Mouse (Mus musculus) lung, embryonic 16.5 days (tissue): ENCODE results near the gene Foxp1. TPM values are rescaled to one million over a fixed set of nuclear protein-coding genes. Genes with fewer than 3 reads are reported as not detected.

ENCODE experiments used
- ATAC-seq: fragments of 200-750 bp; cut with Nextera tagmentation; 2 replicates; pipeline ENCODE4 v1.8.0; 2017; ENCODE audit warnings: low read depth, mild to moderate bottlenecking, moderate library complexity
- H3K27ac ChIP-seq: fragments of 300-500 bp; sonication (generic); 2 replicates; pipeline ENCODE4 v1.5.1; 2014; ENCODE audit warnings: mild to moderate bottlenecking, control low read depth, low read length
- H3K27me3 ChIP-seq: fragments of 300-500 bp; sonication (generic); 2 replicates; pipeline ENCODE4 v1.6.1; 2014; ENCODE audit warnings: low read depth, low read length, mixed read lengths; ENCODE audit not compliant: control insufficient read depth, insufficient read depth
- H3K36me3 ChIP-seq: fragments of 300-500 bp; sonication (generic); 2 replicates; pipeline ENCODE4 v1.6.1; 2014; ENCODE audit warnings: low read length; ENCODE audit not compliant: control insufficient read depth, insufficient read depth
- H3K4me1 ChIP-seq: fragments of 300-500 bp; sonication (generic); replicated peaks from 2 replicates; pipeline ENCODE4 v1.6.1; 2014; ENCODE audit warnings: low read length, mixed read lengths; ENCODE audit not compliant: control insufficient read depth, insufficient read depth
- H3K4me2 ChIP-seq: fragments of 300-500 bp; sonication (generic); 2 replicates; pipeline ENCODE4 v1.6.1; 2014; ENCODE audit warnings: low read depth, low read length, control low read depth
- H3K4me3 ChIP-seq: fragments of 300-500 bp; sonication (generic); 2 replicates; pipeline ENCODE4 v1.5.1; 2014; ENCODE audit warnings: mild to moderate bottlenecking, low read length, control low read depth
- H3K9ac ChIP-seq: fragments of 300-500 bp; sonication (generic); 2 replicates; pipeline ENCODE4 v1.6.1; 2014; ENCODE audit warnings: low read length, control low read depth
- H3K9me3 ChIP-seq: fragments of 300-500 bp; sonication (generic); 2 replicates; pipeline ENCODE4 v1.6.1; 2016; ENCODE audit warnings: low read length; ENCODE audit not compliant: control insufficient read depth
- WGBS: fragments of 180-500 bp; shearing (Covaris S2); extraction: QIAGEN DNeasy Blood & Tissue Kit; methylation state at CpG from one replicate; pipeline ENCODE4 v1.1.7; 2014; 5-methylcytosine and 5-hydroxymethylcytosine counted together
- polyA plus RNA-seq: library from polyadenylated mRNA; unstranded; fragments of >200 nt; fragmentation: Nextera tagmentation; extraction: Ambion mirVana; gene quantifications from 2 replicates; pipeline ENCODE4 v1.2.1, GENCODE M21; 2015

Gene Foxp1
- polyA plus RNA-seq, 1 experiment from 2014 or later, result 116 TPM

DNA sequence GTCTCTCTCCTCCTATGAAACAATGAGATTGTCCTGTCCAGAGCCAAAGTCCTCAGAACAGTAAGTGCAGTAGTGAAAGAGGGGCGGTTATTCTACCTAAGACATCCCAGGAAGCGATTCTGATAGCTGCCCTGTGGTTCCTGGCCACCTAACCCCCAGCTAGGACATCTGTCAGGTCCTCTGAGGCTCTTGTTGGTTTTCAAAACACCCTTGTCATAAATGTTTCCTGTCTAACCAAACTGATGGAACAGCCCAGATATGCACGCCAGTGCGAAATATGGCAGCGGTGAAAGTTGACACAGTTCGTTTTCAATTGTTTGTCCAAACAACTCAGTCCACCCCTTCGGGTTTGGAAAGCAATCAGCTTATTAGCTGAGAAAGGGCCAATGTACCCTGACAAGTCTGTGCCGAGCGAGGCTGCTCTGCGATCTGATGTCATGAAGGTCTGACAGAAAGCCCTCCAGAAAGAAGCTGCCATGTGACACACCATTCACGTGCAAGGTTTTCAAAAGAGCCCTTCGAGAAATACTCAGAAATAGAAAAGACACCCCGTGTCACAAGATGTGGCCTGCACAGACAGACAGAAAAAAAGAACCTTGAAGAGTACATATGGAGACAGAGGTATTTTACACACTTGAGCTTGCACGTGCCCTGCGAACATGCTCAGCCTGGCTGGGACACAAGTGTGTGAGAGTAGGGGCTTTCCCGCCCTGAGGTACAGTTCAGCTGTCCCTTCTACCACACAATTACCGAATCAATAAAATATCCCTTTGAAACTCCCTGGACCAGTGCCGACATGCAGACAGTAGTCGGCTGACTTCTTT is 147.9 kb downstream of the Foxp1 start:
- Histone ChIP-seq H3K9me3 (no peaks in the 10 kb centered on the region), H3K9ac (no peak overlapping the region), H3K4me1 (peaks cover 47% of the 10 kb centered on the region), H3K27me3 (no peaks in the 10 kb centered on the region), H3K4me3 (no peak overlapping the region), H3K4me2 (peak overlapping the region; percentile 21; the same call in 1 of the 2 replicates), H3K36me3 (no peaks in the 10 kb centered on the region), H3K27ac (peak overlapping the region; percentile 48)
- ATAC-seq, result peak; percentile 45; the same call in 1 of the 2 replicates
- WGBS, result 29% methylated on average over 19 of the region's 19 CpGs

DNA sequence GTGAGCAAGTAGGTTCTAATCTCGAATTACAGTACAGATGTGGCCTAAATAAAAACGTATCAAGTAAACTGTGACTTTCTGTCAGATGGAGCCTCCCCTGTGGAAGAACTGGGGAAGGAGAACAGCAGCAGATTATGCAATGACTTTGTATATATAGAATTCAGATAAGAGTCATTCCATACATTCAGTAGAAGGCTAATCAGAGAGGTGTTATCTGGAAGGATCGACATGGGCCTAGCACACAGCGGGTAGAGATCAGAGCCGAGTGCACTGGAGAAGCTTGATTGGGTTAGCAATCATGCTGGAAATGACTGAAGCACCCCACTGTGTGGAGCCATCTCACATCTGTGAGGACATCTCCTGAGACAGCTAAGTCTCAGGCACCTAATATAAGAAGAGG is 150.1 kb downstream of the Foxp1 start:
- peaks cover 38% of the 10 kb centered on the region for H3K4me1 ChIP-seq
- H3K9me3 ChIP-seq, result no peaks in the 10 kb centered on the region
- no peaks in the 10 kb centered on the region for H3K27me3 ChIP-seq
- H3K36me3 ChIP-seq, result no peaks in the 10 kb centered on the region
- H3K4me2 ChIP-seq, result no peak overlapping the region
- no peak overlapping the region for H3K4me3 ChIP-seq
- 45% methylated on average over 5 of the region's 5 CpGs for WGBS
- no peak overlapping the region; the same call in 1 of the 2 replicates for H3K27ac ChIP-seq
- H3K9ac ChIP-seq, result no peak overlapping the region
- peak; percentile 75 for ATAC-seq

DNA sequence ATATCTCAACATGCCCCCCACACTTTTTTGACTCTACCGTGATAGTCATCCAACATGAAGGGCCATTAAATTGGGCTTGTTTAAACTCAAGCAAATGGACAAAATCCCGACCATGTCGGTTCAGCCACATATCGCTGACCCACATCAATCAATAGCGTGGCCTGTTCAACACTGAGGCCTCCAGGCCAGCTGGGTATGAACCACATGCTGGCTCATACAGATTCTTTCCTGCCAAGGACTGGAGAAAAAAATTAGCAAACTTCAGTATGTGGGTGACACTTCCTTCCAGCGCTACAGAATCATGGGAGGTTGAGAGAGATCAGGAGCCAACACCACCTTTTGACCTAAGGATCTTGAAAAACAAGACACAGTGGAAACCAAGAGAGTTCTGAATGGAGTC is 150.5 kb downstream of the Foxp1 start:
- 37% methylated on average over 6 of the region's 6 CpGs for WGBS
- ATAC-seq, result peak; percentile 73
- no peak overlapping the region for H3K4me2 ChIP-seq
- H3K9me3 ChIP-seq, result no peaks in the 10 kb centered on the region
- H3K36me3 ChIP-seq, result no peaks in the 10 kb centered on the region
- H3K27me3 ChIP-seq, result no peaks in the 10 kb centered on the region
- H3K9ac ChIP-seq, result no peak overlapping the region
- no peak overlapping the region for H3K4me3 ChIP-seq
- no peak overlapping the region; the same call in 1 of the 2 replicates for H3K27ac ChIP-seq
- peaks cover 34% of the 10 kb centered on the region for H3K4me1 ChIP-seq

DNA sequence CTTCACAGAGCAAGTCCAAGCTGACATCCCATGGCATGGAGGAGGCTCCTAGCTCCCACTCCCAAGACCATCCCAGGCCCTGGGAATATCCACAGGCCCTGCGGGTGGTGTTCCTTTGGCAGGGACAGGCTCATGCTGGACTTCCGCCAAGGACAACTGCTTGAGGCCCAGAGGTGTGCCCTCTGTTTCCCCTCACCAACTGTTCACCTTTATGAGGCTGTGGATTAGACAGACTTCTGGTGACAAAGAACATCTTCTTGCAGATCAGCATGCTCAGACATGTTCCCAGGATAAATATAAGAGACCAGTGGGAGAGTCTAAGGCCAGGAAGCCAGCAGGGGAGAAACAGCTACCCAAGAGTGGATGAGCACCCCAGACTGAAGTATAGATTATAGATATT is 152.6 kb downstream of the Foxp1 start:
- H3K9ac ChIP-seq, result no peak overlapping the region
- no peak overlapping the region for H3K27ac ChIP-seq
- ATAC-seq, result no peak
- 68% methylated on average over 2 of the region's 2 CpGs for WGBS
- H3K27me3 ChIP-seq, result no peaks in the 10 kb centered on the region
- no peak overlapping the region for H3K4me3 ChIP-seq
- H3K4me1 ChIP-seq, result peaks cover 22% of the 10 kb centered on the region
- H3K4me2 ChIP-seq, result no peak overlapping the region
- H3K36me3 ChIP-seq, result no peaks in the 10 kb centered on the region
- no peaks in the 10 kb centered on the region for H3K9me3 ChIP-seq

DNA sequence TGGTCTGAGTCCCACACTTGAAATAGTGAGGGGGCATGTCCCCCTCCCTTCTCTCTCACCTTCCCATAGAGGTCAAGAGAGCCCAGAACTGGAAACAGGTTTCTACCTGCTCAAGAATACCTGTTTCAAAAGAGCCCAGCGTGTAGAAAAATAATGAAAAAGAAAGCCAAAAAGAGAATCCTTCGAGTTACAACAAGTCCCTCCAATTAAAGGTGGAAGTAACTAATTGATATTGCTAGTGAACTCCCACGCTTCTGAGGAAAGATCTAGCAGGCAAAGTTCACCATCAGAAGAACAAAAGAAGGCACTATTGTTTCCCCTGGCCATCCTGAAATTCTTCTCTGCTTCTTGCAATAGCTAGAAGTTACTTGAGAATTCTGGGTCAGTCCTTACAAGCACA is 153.4 kb downstream of the Foxp1 start:
- no peaks in the 10 kb centered on the region for H3K9me3 ChIP-seq
- H3K4me3 ChIP-seq, result no peak overlapping the region
- no peak overlapping the region for H3K27ac ChIP-seq
- no peak overlapping the region for H3K9ac ChIP-seq
- ATAC-seq, result no peak
- H3K27me3 ChIP-seq, result no peaks in the 10 kb centered on the region
- H3K36me3 ChIP-seq, result no peaks in the 10 kb centered on the region
- WGBS, result 73% methylated on average over 3 of the region's 3 CpGs
- H3K4me2 ChIP-seq, result no peak overlapping the region
- peaks cover 15% of the 10 kb centered on the region for H3K4me1 ChIP-seq

DNA sequence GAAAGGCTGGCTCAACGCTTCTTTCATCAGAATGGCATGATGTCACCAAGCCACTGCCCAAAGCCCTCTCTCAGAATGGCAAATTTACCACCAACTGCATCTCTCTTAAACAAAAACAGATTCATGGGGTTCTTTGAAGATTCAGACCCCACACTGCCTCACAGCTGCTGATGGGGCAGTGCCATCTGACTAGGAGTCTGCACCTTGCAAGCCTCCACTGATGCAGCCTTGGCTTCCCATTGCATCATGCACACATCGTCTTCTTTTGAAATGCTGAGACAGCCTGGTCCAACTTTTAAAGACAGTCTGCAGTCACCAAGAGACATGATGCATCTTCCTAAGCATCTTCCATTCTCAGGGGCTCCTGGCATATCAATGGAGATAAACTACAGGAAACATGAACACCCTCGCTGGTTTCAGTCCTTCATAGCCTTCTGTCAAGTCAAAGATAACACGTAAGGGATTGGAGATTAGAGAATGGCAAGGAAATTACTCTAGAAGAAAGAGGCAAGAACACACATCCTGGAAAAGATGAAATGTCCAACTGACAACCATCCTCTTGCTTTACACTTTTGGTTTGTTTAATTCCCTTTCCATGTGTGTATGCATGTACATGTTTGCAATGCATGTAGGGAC is 154.3 kb downstream of the Foxp1 start:
- no peak overlapping the region for H3K27ac ChIP-seq
- peaks cover 10% of the 10 kb centered on the region; the same call in 1 of the 2 replicates for H3K4me1 ChIP-seq
- H3K36me3 ChIP-seq, result no peaks in the 10 kb centered on the region
- H3K4me3 ChIP-seq, result no peak overlapping the region
- no peaks in the 10 kb centered on the region for H3K27me3 ChIP-seq
- no peak overlapping the region for H3K4me2 ChIP-seq
- no peak overlapping the region for H3K9ac ChIP-seq
- no peaks in the 10 kb centered on the region for H3K9me3 ChIP-seq
- no peak for ATAC-seq
- 70% methylated on average over 4 of the region's 4 CpGs for WGBS

DNA sequence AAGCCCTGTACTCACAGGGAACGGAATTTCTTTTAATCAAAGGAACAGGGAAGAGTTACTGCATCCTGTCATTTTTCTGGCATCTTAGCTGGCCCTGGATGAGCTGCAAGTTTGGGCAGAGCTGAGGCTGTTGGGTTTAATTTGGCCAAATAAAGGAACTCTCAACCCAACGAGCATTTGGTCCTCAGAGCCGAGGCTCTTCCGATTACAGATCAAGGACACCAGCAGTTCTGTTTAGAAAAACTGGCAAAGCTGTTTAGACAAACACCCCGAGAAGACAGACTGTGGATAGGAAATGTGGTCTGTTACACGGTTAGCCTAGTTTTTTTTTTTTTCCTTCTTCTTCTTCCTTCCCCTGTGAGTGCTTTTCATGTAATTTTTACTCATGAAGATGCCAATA is 158.0 kb downstream of the Foxp1 start:
- H3K4me3 ChIP-seq, result no peak overlapping the region
- H3K9me3 ChIP-seq, result no peaks in the 10 kb centered on the region
- no peaks in the 10 kb centered on the region for H3K36me3 ChIP-seq
- H3K27ac ChIP-seq, result no peak overlapping the region; the same call in 1 of the 2 replicates
- no peaks in the 10 kb centered on the region for H3K27me3 ChIP-seq
- H3K9ac ChIP-seq, result no peak overlapping the region
- 31% methylated on average over 6 of the region's 6 CpGs for WGBS
- H3K4me1 ChIP-seq, result peaks cover 6% of the 10 kb centered on the region; the same call in 1 of the 2 replicates
- ATAC-seq, result peak; percentile 51; the same call in 1 of the 2 replicates
- no peak overlapping the region for H3K4me2 ChIP-seq

DNA sequence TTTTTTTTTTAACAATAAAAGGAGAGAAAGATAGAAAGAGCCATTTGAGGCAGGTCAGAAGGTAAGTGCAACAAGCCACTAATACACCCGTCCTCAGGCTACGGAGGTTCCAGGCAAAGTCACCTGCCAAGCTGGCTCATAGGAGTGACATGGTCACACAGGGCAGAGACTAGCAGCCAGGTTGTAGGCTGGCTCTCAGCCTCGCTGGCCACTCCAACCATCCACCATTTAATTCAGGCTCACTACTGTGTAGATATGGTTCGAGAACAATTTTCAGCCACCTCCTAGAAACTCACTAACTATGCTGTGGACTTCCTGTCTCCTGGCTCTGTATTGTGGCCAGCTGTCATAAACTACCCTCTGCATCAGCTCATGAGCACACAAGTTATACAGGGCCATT is 161.9 kb downstream of the Foxp1 start:
- Histone ChIP-seq H3K4me1 (peaks cover 7% of the 10 kb centered on the region; the same call in 1 of the 2 replicates), H3K4me2 (no peak overlapping the region), H3K36me3 (no peaks in the 10 kb centered on the region), H3K27me3 (no peaks in the 10 kb centered on the region), H3K27ac (peak overlapping the region; percentile 68), H3K9me3 (no peaks in the 10 kb centered on the region), H3K9ac (no peak overlapping the region), H3K4me3 (no peak overlapping the region)
- ATAC-seq, result no peak
- 77% methylated on average over 4 of the region's 4 CpGs for WGBS

DNA sequence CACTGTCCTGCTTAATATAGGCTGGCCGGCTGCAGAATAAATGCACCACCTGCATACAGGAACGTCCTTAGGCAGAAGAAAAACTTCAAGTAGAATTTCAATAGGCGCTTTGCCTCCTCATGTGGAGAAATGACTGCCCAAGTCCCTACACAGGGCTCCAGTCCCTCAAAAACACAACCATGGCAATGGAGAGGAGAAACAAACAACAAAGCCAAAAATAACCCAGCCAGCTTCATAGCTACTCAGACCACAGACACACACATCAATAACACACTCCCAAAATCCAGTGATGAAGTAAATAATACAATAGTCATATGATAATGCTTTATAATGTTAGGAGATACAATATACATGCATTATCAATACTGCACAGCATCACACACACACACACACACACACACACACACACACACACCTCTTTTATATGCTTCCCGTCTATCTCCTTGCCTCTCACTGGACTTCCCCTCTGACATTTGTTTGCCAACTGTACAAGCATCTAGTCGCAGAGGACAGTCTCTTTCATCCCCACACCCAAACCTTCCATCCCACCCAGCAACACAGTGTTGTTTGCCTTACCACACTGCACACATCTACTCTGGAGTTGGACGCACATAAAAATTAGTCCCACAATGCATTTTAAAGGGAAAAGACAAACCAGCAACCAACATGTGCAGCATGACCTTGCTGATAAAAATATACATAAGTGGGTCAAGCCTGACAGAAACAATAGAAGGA is 162.6 kb downstream of the Foxp1 start:
- Histone ChIP-seq H3K27ac (peak overlapping the region; percentile 59), H3K4me2 (no peak overlapping the region), H3K27me3 (no peaks in the 10 kb centered on the region), H3K4me3 (no peak overlapping the region), H3K9ac (no peak overlapping the region), H3K9me3 (no peaks in the 10 kb centered on the region), H3K36me3 (no peaks in the 10 kb centered on the region), H3K4me1 (peaks cover 4% of the 10 kb centered on the region; the same call in 1 of the 2 replicates)
- 52% methylated on average over 6 of the region's 6 CpGs for WGBS
- peak; percentile 67 for ATAC-seq
